Mouse (Mus musculus) left cerebral cortex, adult 2 months (tissue): ENCODE measurements around the gene Dcbld2. TPM values are rescaled to one million over a fixed set of nuclear protein-coding genes. Genes with fewer than 3 reads are reported as not detected.
A peak's percentile ranks its signal among the peaks of the same experiment; 100 is the strongest.

Source experiments
- DNase-seq, 2 experiments: peaks; one replicate each; pipeline ENCODE4 v3.0.0; 2021 to 2022; ENCODE audit warnings: low spot score in 2 of 2, mixed read lengths in 1 of 2; ENCODE audit errors: extremely low spot score in 1 of 2
- H3K27ac ChIP-seq: fragments of 200-600 bp; 2 replicates; pipeline ENCODE4 v1.8.1; 2022
- H3K4me3 ChIP-seq: fragments of 200-600 bp; 2 replicates; pipeline ENCODE4 v1.8.1; 2022
- CTCF ChIP-seq: fragments of 200-600 bp; IDR thresholded peaks from 2 replicates; pipeline ENCODE4 v1.8.1; 2022; ENCODE audit warnings: antibody characterized with exemption, mild to moderate bottlenecking, moderate library complexity
- intact Hi-C: fragments of 180-260 bp; cut with DNase I; formaldehyde crosslinking; loops from one replicate; pipeline ENCODE4 v1.15.1; 2025
- total RNA-seq, 2 experiments: library from RNA; stranded (reverse); gene quantifications; 2 replicates each; pipeline ENCODE4 v1.2.3; 2021

Gene Dcbld2
- total RNA-seq, 2 experiments from 2014 or later, result 26.0 to 26.5 TPM

DNA sequence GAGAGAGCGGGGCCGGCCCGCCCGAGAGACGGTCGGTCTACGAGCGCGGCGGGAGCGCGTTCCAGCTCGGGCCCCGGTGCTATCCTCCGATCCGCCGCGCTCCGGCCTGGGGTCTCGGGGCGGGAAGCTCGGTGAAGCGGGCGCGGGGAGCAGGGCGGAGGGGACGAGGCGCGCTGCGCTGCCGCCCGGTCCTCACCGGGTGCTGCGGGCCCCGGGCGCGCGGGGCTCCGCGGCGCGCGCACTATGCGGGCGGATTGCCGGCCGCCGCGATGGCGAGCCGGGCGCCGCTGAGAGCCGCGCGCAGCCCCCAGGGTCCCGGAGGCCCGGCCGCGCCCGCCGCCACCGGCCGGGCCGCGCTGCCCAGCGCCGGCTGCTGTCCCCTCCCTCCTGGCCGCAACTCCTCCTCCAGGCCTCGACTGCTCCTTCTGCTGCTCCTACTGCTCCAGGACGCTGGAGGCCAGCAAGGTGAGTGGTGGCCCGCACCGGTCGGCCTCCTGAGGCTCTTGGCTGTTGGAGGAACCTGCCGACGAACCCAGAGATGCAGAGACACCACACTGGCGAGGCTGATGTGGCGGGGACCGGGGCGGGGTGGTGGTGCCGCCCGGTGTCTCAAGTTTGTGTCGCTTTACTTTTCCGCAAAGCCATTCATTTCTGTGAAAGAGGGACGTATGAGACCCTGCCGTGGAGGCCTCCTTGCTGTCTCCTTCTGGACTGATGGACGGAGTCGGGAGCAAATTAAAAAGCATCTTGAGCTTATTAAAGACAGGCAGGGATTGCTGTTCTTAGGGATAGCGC, 441 bp downstream of the Dcbld2 start:
- Histone ChIP-seq H3K27ac (peak overlapping the region; percentile 57), H3K4me3 (peak overlapping the region; percentile 80)
- DNase-seq, result peak; percentile 31 to 40
- intact Hi-C loops, result loop anchor here (5.0 kb wide), 2 partner anchors 111 to 319 kb away; partner anchors contain the start of gene Cldnd1
- no peak for TF ChIP-seq CTCF

DNA sequence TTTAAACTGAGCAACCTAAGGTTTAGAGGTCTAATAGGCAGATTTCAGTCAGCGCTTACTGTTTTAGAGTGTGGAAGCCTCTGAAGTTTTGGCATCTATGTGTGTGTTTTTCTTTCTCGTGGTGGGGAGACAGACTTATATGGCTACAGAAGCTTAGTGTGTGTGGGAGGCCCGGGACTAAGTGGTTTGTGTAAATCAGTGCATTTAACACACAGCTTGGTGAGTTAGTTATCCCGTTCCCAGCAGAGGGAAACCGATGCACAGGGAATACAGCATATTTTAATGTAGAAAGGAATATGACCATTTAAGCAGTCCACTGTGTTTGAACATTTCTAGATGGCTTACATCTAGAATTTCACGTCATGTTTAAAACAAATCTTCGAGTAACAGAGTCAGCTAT, 1.6 kb downstream of the Dcbld2 start:
- no peak overlapping the region for H3K27ac ChIP-seq
- intact Hi-C loops, result loop anchor here (5.0 kb wide), 2 partner anchors 113 to 317 kb away; partner anchors contain the start of gene Cldnd1
- TF ChIP-seq CTCF, result no peak; the same call in 1 of the 2 replicates

DNA sequence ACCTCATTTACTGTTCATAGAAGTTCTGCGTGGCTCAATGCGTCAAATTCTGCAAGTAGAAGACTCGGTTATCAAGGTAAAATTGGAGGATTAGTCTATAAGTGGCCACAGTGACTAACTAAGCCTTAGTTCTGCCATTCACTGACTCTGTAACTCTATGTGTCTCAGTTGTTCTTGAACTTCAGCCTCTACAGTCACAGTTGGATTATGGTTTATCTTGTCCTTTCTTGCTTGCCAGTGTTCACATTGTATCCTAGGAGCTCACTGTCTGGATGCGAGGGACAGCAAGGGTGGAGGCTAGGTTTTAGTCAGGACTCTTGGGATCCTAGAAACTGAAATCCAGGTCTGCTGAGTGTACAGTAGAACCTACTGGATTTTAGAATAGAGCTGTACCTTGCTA, 6.6 kb downstream of the Dcbld2 start:
- no peak for TF ChIP-seq CTCF
- no peak overlapping the region for H3K4me3 ChIP-seq
- no peak overlapping the region for H3K27ac ChIP-seq
- intact Hi-C loops, result no loop called here
- no peak for DNase-seq

More for the DNA sequence above, 1.6 kb downstream of the Dcbld2 start:
- peak overlapping the region; percentile 80 for H3K4me3 ChIP-seq
- DNase-seq, result no peak

DNA sequence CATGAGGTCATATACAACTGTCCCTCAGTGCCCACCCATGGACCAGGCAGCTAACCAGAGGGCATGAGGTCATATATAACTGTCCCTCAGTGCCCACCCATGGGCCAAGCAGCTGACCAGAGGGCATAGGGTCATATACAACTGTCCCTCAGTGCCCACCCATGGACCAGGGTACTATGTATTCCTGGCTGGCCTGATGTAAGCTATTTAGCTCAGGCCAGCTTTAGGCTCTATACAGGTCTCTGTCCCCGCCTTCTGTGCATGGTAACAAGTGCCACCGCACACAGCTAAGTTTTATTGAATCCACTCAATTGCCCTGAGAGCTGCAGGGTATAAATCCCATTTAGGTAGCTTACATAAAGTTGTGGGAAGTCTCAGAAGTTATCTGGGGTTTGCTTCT, 7.3 kb downstream of the Dcbld2 start:
- TF ChIP-seq CTCF, result no peak

DNA sequence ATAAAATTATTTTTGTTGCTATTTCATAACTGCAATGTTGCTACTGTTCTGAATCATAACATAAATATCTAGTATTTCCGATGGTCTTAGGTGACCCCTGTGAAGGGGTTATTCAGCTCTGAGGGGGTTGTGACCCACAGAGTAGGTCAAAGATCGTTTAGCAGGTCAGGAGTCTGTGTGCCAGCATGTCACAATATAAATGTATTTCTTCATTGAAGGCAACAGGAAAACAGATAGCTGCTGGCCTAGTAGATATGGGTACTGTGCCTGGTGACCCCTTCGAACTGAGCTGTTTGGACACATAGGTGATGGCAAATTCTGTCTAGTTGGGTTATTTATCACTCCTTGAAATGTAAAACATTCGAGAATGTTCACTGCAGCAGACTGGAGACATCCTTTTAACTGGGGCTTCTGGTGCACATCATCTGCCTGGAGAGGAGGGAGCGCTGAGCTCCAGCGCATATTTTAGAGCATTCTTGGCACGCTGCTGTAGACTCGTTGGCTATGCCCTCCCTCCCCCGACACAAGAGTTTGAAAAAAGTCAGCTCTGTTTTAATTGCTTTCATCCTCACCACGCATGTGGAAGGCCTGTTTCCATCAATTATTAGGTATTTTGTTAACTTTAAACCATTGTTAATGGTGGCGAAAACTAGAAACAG, 13.6 kb downstream of the Dcbld2 start:
- peak in 1 of 2 experiments; percentile 19 for DNase-seq
- no peak for TF ChIP-seq CTCF
- peak overlapping the region; percentile 55 for H3K27ac ChIP-seq
- intact Hi-C loops, result loop anchor here (10.0 kb wide), 1 partner anchor 667 kb away; the partner anchor contains the start of gene Col8a1
- no peak overlapping the region for H3K4me3 ChIP-seq

More for the DNA sequence above, 7.3 kb downstream of the Dcbld2 start:
- intact Hi-C loops, result no loop called here
- no peak for DNase-seq
- H3K27ac ChIP-seq, result no peak overlapping the region
- H3K4me3 ChIP-seq, result no peak overlapping the region

DNA sequence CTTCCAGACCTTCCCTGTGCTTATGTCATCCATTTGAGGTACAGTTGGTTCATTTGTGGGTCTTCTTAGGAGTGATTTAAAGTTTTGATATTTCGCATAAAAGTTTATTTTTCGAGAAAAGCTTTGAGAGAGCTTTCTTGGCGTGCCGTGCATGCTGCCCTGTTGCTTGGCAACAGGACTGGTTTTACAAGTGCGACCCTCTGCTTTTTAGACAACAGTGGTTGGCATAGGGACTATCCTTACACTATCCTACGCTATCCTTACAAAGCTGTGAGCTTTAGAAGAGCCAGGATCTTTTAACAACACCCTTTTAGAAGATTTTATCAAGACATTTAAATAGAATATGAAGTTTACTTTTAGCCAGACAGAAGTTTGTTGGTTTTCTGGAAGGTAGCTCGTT, 22.0 kb downstream of the Dcbld2 start:
- Histone ChIP-seq H3K27ac (no peak overlapping the region), H3K4me3 (no peak overlapping the region)
- intact Hi-C loops, result no loop called here
- DNase-seq, result no peak
- no peak for TF ChIP-seq CTCF

DNA sequence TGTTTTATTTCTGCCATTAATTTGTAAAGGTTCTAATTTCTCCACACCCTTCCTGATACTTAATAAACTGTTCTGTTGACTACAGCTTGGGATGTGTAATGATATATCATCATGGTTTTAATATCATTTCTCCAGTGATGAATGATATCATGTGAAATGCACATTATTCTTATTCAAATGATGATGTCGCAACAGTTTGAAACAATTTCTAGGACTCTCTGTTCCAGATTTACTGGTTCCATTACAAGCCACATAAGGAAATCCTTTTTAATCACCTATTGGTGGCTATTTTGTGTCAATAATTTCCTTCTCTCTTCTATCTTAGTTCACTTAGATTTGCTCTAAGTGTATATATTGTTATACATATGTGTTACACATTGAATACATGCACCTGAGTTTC, 24.1 kb downstream of the Dcbld2 start:
- intact Hi-C loops, result no loop called here
- no peak for DNase-seq

DNA sequence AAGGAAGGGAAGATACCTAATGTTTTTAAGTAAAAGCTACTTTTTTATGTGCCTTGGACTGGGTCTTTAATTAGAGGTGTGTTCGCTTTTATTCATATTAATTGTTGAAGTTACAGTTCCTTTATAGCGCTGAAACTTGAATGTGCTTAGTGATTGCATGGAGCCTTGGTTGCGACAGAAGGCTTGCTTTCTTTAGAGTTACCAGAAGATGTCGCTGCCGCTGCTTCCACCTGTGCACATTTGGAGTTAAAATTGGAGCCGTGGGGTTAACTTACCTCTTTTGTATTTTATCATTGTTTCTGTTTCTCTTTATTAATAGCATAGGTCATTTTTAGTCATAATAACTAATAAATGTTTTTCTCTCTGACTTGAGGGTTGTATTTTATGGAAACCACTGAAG, 36.5 kb downstream of the Dcbld2 start:
- intact Hi-C loops, result loop anchor here (10.0 kb wide), 1 partner anchor 770 kb away; no protein-coding TSS in a partner anchor
- Histone ChIP-seq H3K27ac (no peak overlapping the region), H3K4me3 (no peak overlapping the region)
- DNase-seq, result no peak
- TF ChIP-seq CTCF, result peak; percentile 38

More for the DNA sequence above, 24.1 kb downstream of the Dcbld2 start:
- TF ChIP-seq CTCF, result no peak
- Histone ChIP-seq H3K27ac (no peak overlapping the region), H3K4me3 (no peak overlapping the region)

DNA sequence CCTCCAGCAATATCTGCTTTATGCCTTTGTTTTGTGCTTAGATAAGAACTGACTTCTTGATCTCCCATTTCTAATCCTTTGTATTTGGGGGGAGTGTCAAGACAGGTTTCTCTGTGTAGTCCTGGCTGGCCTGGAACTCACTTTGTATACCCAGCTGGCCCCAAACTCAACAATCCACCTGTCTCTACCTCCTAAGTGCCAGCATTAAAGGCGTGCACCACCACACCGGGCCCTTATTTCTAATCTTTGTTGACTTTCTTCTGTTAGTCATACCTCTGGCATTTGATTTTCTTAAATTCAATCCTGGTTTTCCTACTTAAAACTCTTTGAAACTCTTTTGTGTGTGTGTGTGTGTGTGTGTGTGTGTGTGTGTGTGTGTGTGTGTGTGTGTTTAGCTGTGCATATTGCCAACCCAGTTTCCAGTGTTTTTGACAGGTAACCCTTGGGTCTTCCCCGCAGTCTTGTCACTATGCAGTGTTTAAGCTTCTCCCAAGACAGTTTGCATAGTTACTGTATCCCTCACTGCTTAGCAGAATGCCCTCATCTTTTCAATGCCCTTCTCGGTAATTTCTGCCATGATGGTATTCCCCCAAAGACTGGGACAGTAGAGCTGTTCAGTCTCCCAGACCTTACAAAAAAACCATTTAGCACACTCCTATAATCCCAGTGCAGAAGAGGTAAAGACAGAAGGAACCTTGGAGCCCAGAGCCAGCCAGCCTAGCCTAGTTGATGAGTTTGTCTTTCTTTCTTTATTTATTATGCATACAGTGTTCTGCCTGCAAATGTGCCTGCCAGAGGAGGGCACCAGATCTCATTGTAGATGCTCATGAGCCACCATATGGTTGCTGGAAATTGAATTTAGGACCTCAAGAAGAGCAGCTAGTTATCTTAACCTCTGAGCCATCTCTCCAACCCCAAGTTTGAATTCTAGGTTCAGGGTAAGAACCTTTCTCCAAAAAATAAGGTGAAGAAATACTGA, 38.3 kb downstream of the Dcbld2 start:
- Histone ChIP-seq H3K27ac (no peak overlapping the region), H3K4me3 (no peak overlapping the region)
- DNase-seq, result no peak
- intact Hi-C loops, result loop anchor here (10.0 kb wide), 1 partner anchor 772 kb away; no protein-coding TSS in a partner anchor
- peak; percentile 36 for TF ChIP-seq CTCF

DNA sequence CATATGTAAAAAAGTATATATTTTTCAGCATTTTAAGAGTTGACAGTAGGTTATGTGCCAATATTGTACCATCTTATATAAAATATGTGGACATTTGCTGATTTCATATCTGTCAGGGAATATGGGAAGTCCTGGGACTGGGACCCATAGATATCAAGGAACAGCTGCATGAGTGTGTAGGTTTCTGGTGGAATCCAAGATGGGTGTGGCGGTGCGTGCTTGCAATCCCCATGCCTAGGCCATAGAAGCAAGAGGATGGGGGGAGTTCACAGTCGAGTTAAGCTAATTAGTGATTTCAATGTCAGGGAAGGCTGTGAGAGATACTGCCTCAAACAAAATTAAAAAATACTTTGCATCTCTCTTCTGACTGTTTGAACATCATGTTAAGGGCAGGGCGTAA, 40.8 kb downstream of the Dcbld2 start:
- no peak overlapping the region for H3K4me3 ChIP-seq
- DNase-seq, result no peak
- no peak overlapping the region for H3K27ac ChIP-seq
- intact Hi-C loops, result loop anchor here (10.0 kb wide), 1 partner anchor 774 kb away; no protein-coding TSS in a partner anchor
- no peak for TF ChIP-seq CTCF

DNA sequence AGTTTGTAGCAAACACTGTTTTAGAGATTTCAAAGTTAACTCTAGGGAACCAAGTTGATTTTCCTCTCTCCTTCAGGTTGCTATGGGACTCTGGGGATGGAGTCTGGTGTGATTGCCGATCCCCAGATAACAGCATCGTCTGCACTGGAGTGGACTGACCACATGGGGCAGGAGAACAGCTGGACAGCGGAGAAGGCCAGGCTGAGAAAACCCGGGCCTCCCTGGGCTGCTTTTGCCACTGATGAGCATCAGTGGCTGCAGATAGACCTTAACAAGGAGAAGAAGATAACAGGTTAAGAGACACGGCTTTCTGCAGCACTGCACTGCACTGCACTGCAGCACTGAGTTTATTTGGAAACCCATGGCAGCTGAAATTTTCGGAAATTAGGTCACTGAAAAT, 42.4 kb downstream of the Dcbld2 start:
- TF ChIP-seq CTCF, result no peak; the same call in 1 of the 2 replicates
- Histone ChIP-seq H3K27ac (no peak overlapping the region), H3K4me3 (no peak overlapping the region)
- no peak for DNase-seq
- intact Hi-C loops, result loop anchor here (1.0 to 5.0 kb wide), 3 partner anchors 151 to 952 kb away; no protein-coding TSS in a partner anchor
